Mouse (Mus musculus): ENCODE measurements at regions not wholly inside any gene's neighbourhood (a gene's known extent, or its start where the extent isn't known, plus 50 kb on each side); places are given as distances from the start of the nearest gene placed in this dataset.
A peak's percentile ranks its signal among the peaks of the same experiment; 100 is the strongest.

- Histone ChIP-seq H3K4me3 (peak overlapping the region; percentile 55), H3K27ac (peak overlapping the region; percentile 85)
- no peak for DNase-seq (ENCODE audit: low spot score in 2 of 2)
- no peak for TF ChIP-seq CTCF (conservative IDR thresholded peaks at IDR 0.05)
Measured at GRCm38 (mm10) chr16:77537351-77537750, 64.5 kb downstream of the Gm11146 start.

DNA sequence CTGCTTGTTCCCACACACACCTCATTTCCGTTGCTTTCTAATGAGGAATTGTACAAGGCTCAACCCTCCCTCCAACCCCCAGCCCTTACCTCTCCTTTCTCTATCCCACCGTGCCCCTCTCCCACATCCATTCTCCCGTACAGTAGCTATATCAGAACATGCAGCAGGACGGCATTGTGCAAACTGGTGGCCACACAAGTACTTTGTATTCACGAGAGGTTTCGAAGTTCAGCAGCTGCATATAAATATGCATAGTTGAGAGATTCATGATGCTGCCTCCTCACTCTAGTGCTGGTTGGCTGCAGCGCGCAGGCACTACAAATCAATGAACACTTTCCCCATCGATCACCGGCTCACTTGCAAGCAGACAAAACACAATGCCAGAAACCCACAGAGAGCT, 65.1 kb downstream of the Gm11146 start:
- H3K27ac ChIP-seq = peak overlapping the region; percentile 85
- DNase-seq (ENCODE audit: low spot score in 2 of 2) = peak; percentile 47 to 67
- H3K4me3 ChIP-seq = peak overlapping the region; percentile 55
- TF ChIP-seq CTCF (conservative IDR thresholded peaks at IDR 0.05) = no peak

GRCm38 (mm10) chr16:77536314-77536713, 65.6 kb downstream of the Gm11146 start:
- DNase-seq (ENCODE audit: low spot score in 2 of 2) = peak in 1 of 2 experiments; percentile 9
- Histone ChIP-seq H3K27ac (peak overlapping the region; percentile 85), H3K4me3 (peak overlapping the region; percentile 55)
- no peak for TF ChIP-seq CTCF (conservative IDR thresholded peaks at IDR 0.05)

- Histone ChIP-seq H3K27ac (no peak overlapping the region), H3K4me3 (no peak overlapping the region)
- peak; percentile 75 for TF ChIP-seq CTCF (conservative IDR thresholded peaks at IDR 0.05)
- peak in 1 of 2 experiments; percentile 29 for DNase-seq (ENCODE audit: low spot score in 2 of 2)
Measured at GRCm38 (mm10) chr16:77535021-77535420, 66.9 kb downstream of the Gm11146 start.

DNA sequence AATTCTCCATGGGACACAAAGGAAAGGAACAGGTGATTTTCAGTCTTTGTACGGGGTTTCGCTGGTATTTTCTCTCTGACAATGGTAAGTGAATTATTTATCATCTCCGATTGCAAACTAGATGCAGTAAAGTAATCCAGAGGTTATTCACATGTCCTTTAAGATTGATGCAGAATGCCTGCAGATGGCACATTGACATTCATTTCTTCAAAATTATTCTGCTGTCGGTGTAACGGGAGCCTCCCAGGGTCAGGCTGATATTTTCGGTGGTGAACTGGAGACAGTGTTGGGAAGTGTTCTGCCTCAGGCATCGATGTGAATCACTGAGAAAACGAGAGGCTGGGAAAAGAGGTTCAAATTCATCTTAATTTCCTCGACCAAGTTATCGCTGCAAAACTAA, 70.3 kb downstream of the Gm11146 start:
- Histone ChIP-seq H3K27ac (no peak overlapping the region), H3K4me3 (no peak overlapping the region)
- no peak for DNase-seq (ENCODE audit: low spot score in 2 of 2)
- no peak for TF ChIP-seq CTCF (conservative IDR thresholded peaks at IDR 0.05)

DNA sequence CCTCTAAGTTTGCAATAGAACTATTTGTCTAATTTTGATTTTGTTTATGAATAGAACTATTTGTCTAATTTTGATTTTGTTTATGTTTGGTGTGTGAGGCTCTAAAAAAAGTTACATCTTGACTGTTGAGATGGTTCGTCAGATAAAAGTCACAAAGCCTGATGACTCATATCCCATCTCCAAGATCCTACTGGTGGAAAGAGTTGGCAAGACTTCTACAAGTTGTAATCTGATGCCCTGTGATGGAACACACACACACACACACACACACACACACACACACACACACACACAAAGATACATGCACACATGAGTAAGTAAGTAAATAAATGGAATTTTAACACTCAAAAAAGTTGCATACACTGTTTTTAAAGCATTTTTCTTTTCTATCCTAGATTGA, 73.9 kb downstream of the Gm11146 start:
- DNase-seq (ENCODE audit: low spot score in 2 of 2) = no peak
- no peak for TF ChIP-seq CTCF (conservative IDR thresholded peaks at IDR 0.05)
- Histone ChIP-seq H3K27ac (no peak overlapping the region), H3K4me3 (no peak overlapping the region)

DNA sequence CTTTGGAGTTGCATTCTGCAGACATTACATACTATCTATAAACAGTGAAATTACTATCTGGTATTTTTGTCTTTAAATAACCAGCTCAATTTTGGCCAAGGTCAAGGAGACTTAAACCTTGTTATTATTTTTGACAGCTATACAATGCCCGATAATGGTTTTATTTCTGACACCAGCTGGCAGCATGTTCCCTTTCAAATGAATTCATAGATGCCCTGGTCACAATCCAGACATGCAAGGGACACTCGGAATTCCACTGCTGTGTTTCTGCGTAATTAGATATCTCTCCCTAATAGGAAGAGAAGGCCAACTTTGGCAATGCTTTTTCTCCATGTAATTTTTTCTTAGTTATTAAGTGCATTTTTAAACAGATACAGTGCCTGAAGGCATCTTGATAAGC, 87.3 kb downstream of the Gm11146 start:
- no peak for TF ChIP-seq CTCF (conservative IDR thresholded peaks at IDR 0.05)

GRCm38 (mm10) chr16:77503556-77503955, 98.3 kb downstream of the Gm11146 start:
- no peak for DNase-seq (ENCODE audit: low spot score in 2 of 2)
- Histone ChIP-seq H3K4me3 (peak overlapping the region; percentile 57), H3K27ac (peak overlapping the region; percentile 95)
- no peak for TF ChIP-seq CTCF (conservative IDR thresholded peaks at IDR 0.05)

More for the DNA sequence above, 87.3 kb downstream of the Gm11146 start:
- DNase-seq (ENCODE audit: low spot score in 2 of 2) = no peak
- Histone ChIP-seq H3K27ac (no peak overlapping the region), H3K4me3 (no peak overlapping the region)

DNA sequence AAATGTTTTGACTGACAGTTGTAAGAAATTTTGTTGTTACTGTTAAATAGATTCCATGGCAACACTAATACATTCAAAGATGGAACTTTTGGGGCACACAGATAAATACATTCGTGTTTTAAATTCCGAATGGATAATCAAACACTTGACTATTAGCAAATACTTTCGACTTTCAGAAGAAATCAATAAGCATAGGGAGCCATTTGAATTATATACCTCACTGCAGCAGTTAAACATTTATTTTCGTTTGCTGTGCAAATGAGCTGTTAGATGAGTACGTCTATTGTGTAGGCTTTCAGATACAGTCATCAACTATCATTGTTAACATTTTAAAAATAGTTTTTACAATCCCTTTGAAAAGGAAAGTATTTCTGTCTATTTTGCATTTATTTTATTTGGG, 99.0 kb downstream of the Gm11146 start:
- peak overlapping the region; percentile 95 for H3K27ac ChIP-seq
- peak overlapping the region; percentile 57 for H3K4me3 ChIP-seq
- DNase-seq (ENCODE audit: low spot score in 2 of 2) = no peak
- no peak for TF ChIP-seq CTCF (conservative IDR thresholded peaks at IDR 0.05)

- H3K27ac ChIP-seq = peak overlapping the region; percentile 95
- no peak for TF ChIP-seq CTCF (conservative IDR thresholded peaks at IDR 0.05)
- no peak for DNase-seq (ENCODE audit: low spot score in 2 of 2)
- peak overlapping the region; percentile 57 for H3K4me3 ChIP-seq
Measured at GRCm38 (mm10) chr16:77502026-77502425, 99.9 kb downstream of the Gm11146 start.

GRCm38 (mm10) chr16:77500981-77501380, 100.9 kb downstream of the Gm11146 start:
- no peak for TF ChIP-seq CTCF (conservative IDR thresholded peaks at IDR 0.05)
- peak overlapping the region; percentile 95 for H3K27ac ChIP-seq
- DNase-seq (ENCODE audit: low spot score in 2 of 2) = no peak
- peak overlapping the region; percentile 57 for H3K4me3 ChIP-seq

DNA sequence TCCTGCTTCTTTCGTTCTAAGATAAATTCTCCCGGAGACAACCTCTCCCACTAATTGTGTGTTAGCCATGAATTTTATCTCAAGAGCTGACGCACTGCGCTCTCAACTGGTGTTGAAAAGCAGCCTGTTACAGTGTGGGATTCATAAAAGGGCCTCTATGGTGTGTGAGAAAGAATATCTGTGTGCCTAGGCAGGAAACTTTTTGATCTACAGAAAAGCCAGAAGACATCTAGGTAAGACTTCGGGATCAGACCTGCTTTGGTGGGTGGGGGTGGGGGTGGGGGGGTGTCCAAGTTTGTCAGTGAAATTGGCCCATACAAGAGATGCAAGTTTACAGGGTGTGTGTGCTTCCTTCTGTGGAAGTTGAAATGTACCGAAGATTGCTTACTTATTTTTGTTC, 101.5 kb downstream of the Gm11146 start:
- peak overlapping the region; percentile 95 for H3K27ac ChIP-seq
- peak; percentile 14 to 28 for DNase-seq (ENCODE audit: low spot score in 2 of 2)
- TF ChIP-seq CTCF (conservative IDR thresholded peaks at IDR 0.05) = no peak
- H3K4me3 ChIP-seq = peak overlapping the region; percentile 57

GRCm38 (mm10) chr16:77499537-77500301, 102.2 kb downstream of the Gm11146 start:
- Histone ChIP-seq H3K27ac (peak overlapping the region; percentile 95), H3K4me3 (peak overlapping the region; percentile 57)
- peak; percentile 83 to 84 for DNase-seq (ENCODE audit: low spot score in 2 of 2)
- TF ChIP-seq CTCF (conservative IDR thresholded peaks at IDR 0.05) = no peak

DNA sequence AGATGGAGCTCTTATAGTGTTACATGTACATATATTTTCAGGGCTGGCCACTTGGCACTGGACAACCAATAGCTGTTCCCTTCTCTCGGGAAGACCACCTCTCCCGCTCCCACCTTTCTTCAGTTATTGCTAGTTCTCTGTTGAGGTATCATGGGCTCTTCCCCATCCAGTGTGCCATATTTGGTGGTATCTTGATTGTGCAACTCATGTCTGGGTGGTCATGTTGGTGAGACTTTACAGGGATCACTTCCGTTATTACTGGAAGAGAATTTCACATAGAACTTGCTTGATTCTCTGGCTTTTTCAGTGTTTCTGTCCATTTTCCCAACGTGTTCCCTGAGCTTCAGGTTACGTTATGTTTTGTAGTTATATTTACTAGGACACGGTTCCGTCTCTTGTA, 106.6 kb downstream of the Gm11146 start:
- no peak overlapping the region for H3K4me3 ChIP-seq
- no peak for TF ChIP-seq CTCF (conservative IDR thresholded peaks at IDR 0.05)
- DNase-seq (ENCODE audit: low spot score in 2 of 2) = no peak
- H3K27ac ChIP-seq = no peak overlapping the region

Data from layer of hippocampus, adult 2 months (tissue).